Mouse (Mus musculus): ENCODE results near the gene Ccnd2. TPM values are rescaled to one million over a fixed set of nuclear protein-coding genes. Genes with fewer than 3 reads are reported as not detected.

The Ccnd2 gene
- 43.8 TPM for polyA plus RNA-seq (2014; fragmentation: Illumina TruSeq; extraction: RNeasy Lipid Tissue Mini Kit (QIAGEN cat#74804); ENCODE audit: low replicate concordance)

GRCm38 (mm10) chr6:127152106-127152951, at the start of gene Ccnd2:
Gene Ccnd2, minus strand, starts transcription at chr6:127152193.

DNA sequence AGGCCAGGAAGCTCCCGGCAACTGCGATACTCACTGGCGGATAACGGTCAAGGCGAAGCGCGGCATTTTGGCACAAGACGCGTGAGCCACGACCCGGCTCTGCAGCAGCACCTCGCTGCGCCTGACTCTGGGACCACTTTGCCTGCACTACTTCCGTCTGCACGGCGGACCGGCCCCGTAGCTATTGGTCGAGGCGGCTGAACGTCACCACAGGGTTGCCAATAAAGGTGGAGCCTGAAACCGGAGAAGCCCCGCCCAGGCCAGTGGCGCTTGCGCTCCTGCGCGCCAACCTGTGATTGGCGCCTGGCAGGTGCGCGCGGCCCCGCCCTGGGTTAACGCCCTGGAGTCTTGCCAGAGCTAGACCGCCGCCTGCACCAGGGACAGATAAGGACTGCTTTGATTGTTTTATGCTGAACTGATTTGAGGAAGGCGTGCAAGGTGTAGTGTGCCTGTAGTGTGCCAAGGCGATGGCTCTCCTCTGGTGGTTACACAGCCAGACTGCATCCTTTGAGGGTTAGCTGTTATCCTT, 42.5 kb downstream of the Ccnd2 start, which contains the start of gene Tigar:
Tigar (minus strand) TSS at position 156 of the 529 bp plus-strand sequence.

Other genes starting within 250 kb of the Ccnd2 start
- gene Dyrk4, start 230.4 kb downstream of the Ccnd2 start, polyA plus RNA-seq (2014; fragmentation: Illumina TruSeq; extraction: RNeasy Lipid Tissue Mini Kit (QIAGEN cat#74804); ENCODE audit: low replicate concordance) = not detected
- gene Rad51ap1, start 212.6 kb downstream of the Ccnd2 start, polyA plus RNA-seq (2014; fragmentation: Illumina TruSeq; extraction: RNeasy Lipid Tissue Mini Kit (QIAGEN cat#74804); ENCODE audit: low replicate concordance) = 26.2 TPM
- gene D6Wsu163e, start 212.2 kb downstream of the Ccnd2 start, polyA plus RNA-seq (2014; fragmentation: Illumina TruSeq; extraction: RNeasy Lipid Tissue Mini Kit (QIAGEN cat#74804); ENCODE audit: low replicate concordance) = 11.6 TPM
- gene Fgf6, start 136.6 kb downstream of the Ccnd2 start, polyA plus RNA-seq (2014; fragmentation: Illumina TruSeq; extraction: RNeasy Lipid Tissue Mini Kit (QIAGEN cat#74804); ENCODE audit: low replicate concordance) = not detected
- gene Fgf23, start 79.3 kb downstream of the Ccnd2 start, polyA plus RNA-seq (2014; fragmentation: Illumina TruSeq; extraction: RNeasy Lipid Tissue Mini Kit (QIAGEN cat#74804); ENCODE audit: low replicate concordance) = not detected
- gene Tigar, start 42.6 kb downstream of the Ccnd2 start, polyA plus RNA-seq (2014; fragmentation: Illumina TruSeq; extraction: RNeasy Lipid Tissue Mini Kit (QIAGEN cat#74804); ENCODE audit: low replicate concordance) = 3.6 TPM